Mouse (Mus musculus) adrenal gland, postnatal 14 days (tissue): ENCODE results near the gene Arhgap17. TPM values are rescaled to one million over a fixed set of nuclear protein-coding genes. Genes with fewer than 3 reads are reported as not detected.

ENCODE experiments used
- DNase-seq: peaks from one replicate; pipeline ENCODE4 v3.0.0; 2021; ENCODE audit warnings: mixed read lengths
- long read RNA-seq, 2 experiments: library from polyadenylated mRNA; stranded (forward); transcript quantifications; one replicate each; pipeline ENCODE4 v2.0.0; 2021
- total RNA-seq: library from RNA; stranded (reverse); gene quantifications from 2 replicates; pipeline ENCODE4 v1.2.3, GENCODE M21; 2021

The Arhgap17 gene
- total RNA-seq = 43.7 and 47.7 TPM in 2 replicates
- long read RNA-seq, experiment 1, transcript Arhgap17-202 (20 exons, 3,336 nt) = major isoform, 6 of 26 reads
- long read RNA-seq, experiment 1, partial matches to known transcripts = 9 of 26 reads
- long read RNA-seq, experiment 1, other reads (novel, unspliced or antisense) = 9 of 26 reads
- long read RNA-seq, experiment 2, partial matches to known transcripts = 2 of 11 reads
- long read RNA-seq, experiment 2, other reads (novel, unspliced or antisense) = 3 of 11 reads

- peak; percentile 98 for DNase-seq
These were observed at the start of gene Arhgap17, which contains the start of gene Lcmt1 for GRCm38 (mm10) chr7:123369759-123370481. Gene Arhgap17, minus strand, starts transcription at chr7:123369915. Gene Lcmt1, plus strand, starts transcription at chr7:123369784.

DNA sequence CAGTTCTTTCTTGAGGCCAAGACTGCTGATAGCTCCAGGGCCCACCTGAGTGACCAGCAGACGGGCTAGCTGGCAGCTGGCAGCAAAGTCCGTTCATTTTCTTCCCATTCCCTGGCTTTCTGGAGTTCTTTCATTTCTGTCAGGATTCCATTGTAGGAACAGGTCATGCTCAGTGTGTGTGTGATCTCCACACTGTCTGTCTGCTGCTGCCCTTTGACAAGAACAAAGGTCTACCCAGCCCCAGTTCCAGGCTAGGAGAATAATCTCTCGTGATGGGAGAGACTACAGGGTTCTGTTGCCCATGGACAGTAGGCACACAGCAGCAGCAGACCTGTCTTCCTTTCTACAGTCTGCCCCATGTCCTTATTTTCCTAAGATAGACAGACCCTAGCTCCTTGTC is 47.9 kb upstream of the Arhgap17 start:
- DNase-seq = no peak

- no peak for DNase-seq
These were observed 47.1 kb upstream of the Arhgap17 start for GRCm38 (mm10) chr7:123416803-123417202.

- DNase-seq = no peak
These were observed 42.4 kb upstream of the Arhgap17 start for GRCm38 (mm10) chr7:123412143-123412542.

DNA sequence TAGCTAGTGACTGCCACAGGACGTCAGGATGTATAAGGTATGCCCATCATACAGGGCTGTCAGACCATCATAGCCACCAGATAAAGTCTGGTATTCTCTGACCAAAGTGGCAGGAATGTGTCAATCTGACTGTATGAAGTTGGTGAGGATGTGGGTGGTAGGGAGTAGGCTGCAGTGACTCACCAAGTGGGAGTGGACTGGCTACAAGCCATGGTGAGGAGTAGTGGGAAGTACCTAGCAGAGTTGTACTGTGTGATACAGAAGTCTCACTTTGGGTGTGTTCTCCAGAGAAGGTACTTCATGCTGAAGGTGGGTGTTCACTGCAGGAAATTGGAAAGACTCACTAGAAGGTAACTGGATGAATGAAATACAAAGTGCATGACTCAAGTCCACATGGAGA is 41.4 kb upstream of the Arhgap17 start:
- peak; percentile 42 for DNase-seq

DNA sequence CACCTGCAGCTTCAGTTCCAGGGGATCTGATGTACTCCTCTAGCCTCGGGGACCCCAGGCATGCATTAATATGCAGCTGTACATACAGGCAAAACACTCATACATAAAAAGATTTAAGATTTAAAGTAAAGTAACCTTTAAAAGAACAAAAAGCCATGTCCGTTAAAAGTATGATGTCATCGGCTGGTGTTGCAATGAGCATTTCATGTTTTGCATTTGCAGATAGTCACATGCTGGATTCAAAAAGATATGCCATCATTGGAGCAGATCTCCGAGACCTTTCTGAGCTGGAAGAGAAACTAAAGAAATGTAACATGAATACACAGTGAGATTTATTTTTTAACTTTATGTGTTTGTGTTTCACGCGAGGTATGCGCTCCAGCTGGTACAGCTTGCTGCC is 40.8 kb upstream of the Arhgap17 start:
- DNase-seq = no peak

GRCm38 (mm10) chr7:123406988-123407387 is 37.3 kb upstream of the Arhgap17 start:
- DNase-seq = no peak

GRCm38 (mm10) chr7:123405619-123406018 is 35.9 kb upstream of the Arhgap17 start:
- DNase-seq = no peak

- DNase-seq = no peak
These were observed 34.5 kb upstream of the Arhgap17 start for GRCm38 (mm10) chr7:123404198-123404597.

DNA sequence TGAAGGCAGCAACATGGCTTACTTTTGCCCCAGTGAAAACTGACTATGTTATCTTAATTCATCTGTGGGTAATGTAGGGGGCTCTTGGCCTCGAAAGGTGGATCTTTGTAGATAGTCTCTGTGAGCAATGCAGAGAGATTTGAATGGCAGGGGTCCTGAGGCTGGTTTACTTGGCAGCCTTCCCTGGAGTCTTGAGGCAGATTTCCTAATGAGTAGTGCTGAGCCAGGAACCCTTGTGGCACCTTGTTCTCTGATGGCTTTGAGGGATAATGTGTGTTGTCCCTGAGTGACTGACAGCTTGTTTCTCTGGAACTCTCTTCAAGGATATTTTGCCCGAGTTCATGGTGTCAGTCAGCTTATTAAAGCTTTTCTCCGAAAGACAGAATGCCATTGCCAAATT is 31.4 kb upstream of the Arhgap17 start:
- DNase-seq = no peak

DNA sequence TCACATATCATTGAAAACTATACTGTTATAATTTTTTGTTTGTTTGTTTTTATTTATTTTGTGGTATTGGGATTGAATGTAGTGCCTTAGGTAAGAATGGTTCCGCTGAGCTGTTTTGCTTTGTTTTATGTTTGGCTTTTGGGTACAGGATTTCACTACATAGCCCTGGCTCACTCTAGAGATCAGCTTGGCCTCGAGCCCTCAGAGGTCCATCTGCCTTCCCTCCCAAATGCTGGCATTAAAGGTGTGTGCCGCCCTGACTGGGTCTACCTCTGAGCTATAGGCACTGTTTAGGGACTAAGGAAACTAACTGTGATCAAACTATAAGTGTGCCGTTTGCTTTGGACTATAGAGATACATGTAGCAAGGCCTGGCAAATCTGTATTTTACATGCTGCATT is 29.6 kb upstream of the Arhgap17 start:
- no peak for DNase-seq

DNA sequence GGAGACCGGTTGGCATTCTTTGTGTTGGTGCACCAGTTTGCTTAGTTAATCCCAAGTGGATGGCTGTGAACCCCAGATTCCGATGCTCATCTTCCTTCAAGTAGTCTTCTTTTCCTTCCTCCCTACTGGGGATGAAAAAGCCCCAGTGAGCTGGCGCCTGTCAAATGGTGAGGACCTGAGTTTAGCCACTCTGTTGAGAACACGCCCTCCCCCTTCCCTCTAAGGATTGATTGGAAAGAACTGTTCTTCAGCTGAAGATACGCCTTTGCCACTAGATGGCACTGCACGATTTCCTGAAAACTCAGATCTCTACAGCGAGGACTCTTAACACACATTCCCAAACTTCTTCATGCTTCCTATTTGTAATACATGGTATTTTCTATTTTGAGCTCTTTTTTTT is 29.1 kb upstream of the Arhgap17 start:
- DNase-seq = peak; percentile 77

DNA sequence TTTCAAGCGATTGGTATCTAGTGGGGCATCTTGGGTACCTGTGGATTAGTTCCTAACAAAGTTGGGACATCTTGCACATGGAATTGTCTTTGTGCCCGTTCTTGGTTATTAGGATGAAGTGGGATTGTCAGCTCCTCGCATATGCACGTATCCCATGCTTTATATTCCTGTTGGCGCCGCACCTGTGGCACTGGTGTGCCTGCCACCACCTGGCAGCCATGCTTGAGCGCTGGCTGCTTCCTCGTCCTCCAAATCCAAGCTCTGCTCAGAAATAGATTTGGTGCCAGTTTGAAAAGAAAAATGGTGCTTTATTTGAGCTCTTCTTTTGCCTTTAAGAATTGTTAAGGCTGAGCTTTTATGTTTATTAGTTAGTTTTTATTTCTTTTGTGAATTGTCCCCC is 28.2 kb upstream of the Arhgap17 start:
- no peak for DNase-seq

DNA sequence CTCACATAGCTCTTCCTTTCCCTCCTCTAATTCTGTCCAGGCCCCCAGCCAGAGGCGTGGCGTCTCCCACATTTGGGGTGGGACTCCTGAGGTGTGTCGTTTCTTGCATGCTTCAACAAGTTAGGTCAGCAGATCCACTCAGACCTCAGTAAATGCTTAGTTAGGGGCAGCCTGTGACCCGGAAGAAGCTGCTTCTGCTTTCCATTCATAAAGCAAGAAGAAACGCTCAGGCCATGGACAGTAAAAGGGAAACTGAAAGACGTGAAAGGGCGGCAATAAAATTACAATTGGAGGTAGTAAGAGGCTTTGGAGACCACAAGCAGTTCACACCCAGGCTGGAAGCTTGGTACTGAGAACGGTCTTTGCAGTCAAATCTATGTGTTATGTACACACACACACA is 27.7 kb upstream of the Arhgap17 start:
- no peak for DNase-seq

GRCm38 (mm10) chr7:123396900-123397299 is 27.2 kb upstream of the Arhgap17 start:
- no peak for DNase-seq

DNA sequence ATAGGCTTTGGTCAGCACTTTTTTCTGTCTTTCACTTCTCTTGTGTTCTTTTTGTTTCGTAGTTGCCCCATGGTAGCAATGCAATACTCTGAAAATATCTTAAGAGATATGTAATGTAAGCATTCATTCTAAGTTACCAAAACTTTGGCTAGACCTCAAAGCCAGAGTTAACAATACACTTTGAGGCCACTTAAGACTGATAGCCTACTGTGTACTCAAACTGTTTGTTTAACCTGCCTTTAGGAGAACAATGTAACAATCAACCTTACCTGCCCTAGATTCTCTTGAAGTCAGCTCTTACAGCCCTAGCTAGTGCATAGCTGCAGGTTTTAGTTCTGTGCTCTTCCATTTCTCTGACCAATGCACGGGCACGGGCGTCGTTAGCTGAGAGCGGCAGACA is 24.6 kb upstream of the Arhgap17 start:
- no peak for DNase-seq

- DNase-seq = no peak
These were observed 20.1 kb upstream of the Arhgap17 start for GRCm38 (mm10) chr7:123389686-123390280.

DNA sequence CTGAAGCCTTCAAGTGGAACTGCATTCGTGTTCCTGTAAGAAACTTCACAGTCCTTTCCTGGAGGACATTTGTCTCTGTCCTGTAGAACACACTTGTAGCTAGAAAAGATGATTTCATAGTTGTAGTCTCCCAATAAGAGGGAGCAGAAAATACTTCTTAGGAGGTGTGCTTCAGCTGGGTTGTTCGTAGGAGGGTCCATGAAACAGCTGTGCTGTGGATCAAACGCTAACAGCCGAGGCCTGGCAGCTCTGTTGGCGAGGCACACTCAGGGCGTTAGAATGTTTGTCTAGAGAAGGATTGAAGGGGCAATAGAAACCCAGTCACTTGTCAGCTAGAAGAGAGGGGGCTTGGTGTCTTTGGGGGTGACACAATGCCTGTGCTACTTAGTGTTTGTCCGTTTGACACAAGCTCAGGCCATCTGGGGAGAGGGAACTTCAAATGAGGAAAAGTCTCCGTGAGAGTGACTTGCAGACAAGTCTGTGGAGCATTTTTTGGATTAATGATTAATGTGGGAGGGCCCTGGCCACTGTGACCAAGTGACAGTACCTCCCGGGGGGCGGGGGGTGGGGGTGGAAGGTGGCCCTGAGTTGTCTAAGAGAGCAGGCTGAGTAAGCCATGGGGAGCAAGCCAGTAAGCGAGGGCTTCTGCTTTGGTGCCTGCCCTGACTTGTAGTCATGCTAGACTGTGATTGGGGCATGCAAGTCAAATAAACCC is 16.1 kb upstream of the Arhgap17 start:
- peak; percentile 50 for DNase-seq

DNA sequence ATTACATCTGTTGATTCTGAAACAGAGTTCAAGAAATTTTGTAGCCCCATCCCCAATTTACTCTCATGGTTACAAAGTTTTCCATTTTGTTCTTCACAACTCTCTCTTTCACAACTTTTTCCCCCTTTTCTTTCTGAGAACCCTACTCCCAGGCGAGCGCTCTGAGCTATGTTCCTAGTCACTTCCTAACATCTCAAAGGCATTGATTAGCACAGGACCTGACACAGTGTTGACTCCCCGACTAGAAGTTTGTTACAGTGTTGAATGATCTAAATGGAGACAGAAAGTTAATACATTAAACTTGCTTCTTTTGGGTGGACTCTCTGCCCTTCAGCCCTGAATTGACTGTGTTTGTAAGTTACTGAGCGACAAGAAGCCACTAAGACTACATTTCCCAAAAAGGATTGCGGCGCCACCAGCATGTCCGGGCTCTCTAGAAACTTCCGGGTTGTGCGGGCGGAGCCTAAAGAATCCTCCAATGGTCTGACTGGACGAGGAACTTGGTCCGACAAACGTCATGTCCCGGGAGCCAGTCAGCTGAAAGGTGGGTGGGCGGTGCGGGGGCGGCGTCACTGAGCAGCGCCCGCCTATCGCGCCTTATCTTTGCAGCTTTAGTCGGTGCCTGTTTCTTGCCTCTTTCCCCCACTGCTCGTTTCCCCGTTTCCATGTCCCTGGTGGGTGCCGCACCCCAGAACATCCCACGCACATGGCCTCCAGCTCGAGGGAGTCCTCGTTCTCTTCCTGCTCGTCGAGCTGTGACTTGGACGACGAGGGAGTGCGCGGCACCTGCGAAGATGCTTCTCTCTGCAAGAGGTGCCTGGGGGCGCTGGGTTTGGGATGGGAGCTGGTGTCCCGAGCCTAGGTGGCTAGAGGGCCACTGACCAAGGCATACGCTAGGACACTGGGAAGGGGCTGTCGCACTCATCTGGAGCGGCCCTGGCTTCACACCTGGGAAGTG is 8.0 kb upstream of the Arhgap17 start:
- DNase-seq = peak; percentile 97

GRCm38 (mm10) chr7:123371501-123371900 is 1.8 kb upstream of the Arhgap17 start:
- peak; percentile 75 for DNase-seq

DNA sequence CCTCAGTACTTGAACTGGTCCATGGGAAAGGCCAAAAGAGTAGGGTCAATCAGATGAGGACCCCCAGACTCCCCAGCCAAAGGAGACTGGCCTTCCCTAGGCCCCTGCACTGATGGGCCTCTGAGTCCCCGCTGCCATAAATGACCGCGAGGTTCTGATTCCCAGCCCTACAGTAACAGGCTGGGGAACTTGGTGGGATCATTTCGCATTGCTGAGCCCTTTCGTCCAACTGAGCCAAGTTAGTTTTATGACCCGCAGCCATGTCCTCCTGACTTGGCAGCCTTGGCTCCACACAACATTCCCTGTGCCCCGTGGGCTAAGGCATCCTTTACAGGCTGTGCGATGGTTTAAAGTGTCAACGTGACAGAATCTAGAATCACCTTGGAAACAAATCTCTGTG is 985 bp upstream of the Arhgap17 start:
- no peak for DNase-seq
